Mouse (Mus musculus) cerebellum, adult 9-11 months (tissue): Measurements from ENCODE around the gene Pax3.

Experiments used
- DNase-seq: peaks from one replicate; pipeline ENCODE4 v3.0.0; 2022

The Pax3 gene

GRCm38 (mm10) chr1:78053677-78054076 lies 143.3 kb downstream of the Pax3 start:
- DNase-seq = no peak
